Mouse (Mus musculus) forebrain, embryonic 13.5 days (tissue): ENCODE measurements around the gene Pld2. TPM values are rescaled to one million over a fixed set of nuclear protein-coding genes. Genes with fewer than 3 reads are reported as not detected.
"Not testable (repeated sequence)": the region's sequence is repeated elsewhere in the genome, so short reads cannot be mapped to it uniquely, and the experiment has no call there.

Experiments
- ATAC-seq: fragments of 200-750 bp; cut with Nextera tagmentation; 2 replicates; pipeline ENCODE4 v1.8.0; 2017
- H3K27ac ChIP-seq: fragments of 300-500 bp; sonication (generic); 2 replicates; pipeline ENCODE4 v1.5.1; 2015; ENCODE audit warnings: inconsistent platforms, mild to moderate bottlenecking, moderate library complexity
- H3K27me3 ChIP-seq: fragments of 300-500 bp; sonication (generic); 2 replicates; pipeline ENCODE4 v1.6.1; 2015; ENCODE audit warnings: mild to moderate bottlenecking, inconsistent platforms
- H3K36me3 ChIP-seq: fragments of 300-500 bp; sonication (generic); 2 replicates; pipeline ENCODE4 v1.6.1; 2015; ENCODE audit warnings: mild to moderate bottlenecking, inconsistent platforms; ENCODE audit not compliant: poor library complexity, severe bottlenecking
- H3K4me1 ChIP-seq: fragments of 300-500 bp; sonication (generic); 2 replicates; pipeline ENCODE4 v1.6.1; 2015; ENCODE audit warnings: inconsistent platforms
- H3K4me2 ChIP-seq: fragments of 300-500 bp; sonication (generic); 2 replicates; pipeline ENCODE4 v1.6.1; 2015; ENCODE audit warnings: inconsistent platforms, mild to moderate bottlenecking, moderate library complexity
- H3K4me3 ChIP-seq: fragments of 300-500 bp; sonication (generic); 2 replicates; pipeline ENCODE4 v1.5.1; 2015; ENCODE audit warnings: mild to moderate bottlenecking, inconsistent platforms
- H3K9ac ChIP-seq: fragments of 300-500 bp; sonication (generic); 2 replicates; pipeline ENCODE4 v1.6.1; 2015; ENCODE audit warnings: mild to moderate bottlenecking, inconsistent platforms
- H3K9me3 ChIP-seq: fragments of 300-500 bp; sonication (generic); replicated peaks from 2 replicates; pipeline ENCODE4 v1.6.1; 2016; ENCODE audit warnings: inconsistent platforms
- WGBS: fragments of 180-500 bp; shearing (Covaris S2); methylation state at CpG from one replicate; pipeline ENCODE4 v1.1.7; 2015; 5-methylcytosine and 5-hydroxymethylcytosine counted together
- polyA plus RNA-seq: library from polyadenylated mRNA; unstranded; fragments of >200 nt; fragmentation: Nextera tagmentation; extraction: Ambion mirVana; gene quantifications from 2 replicates; pipeline ENCODE4 v1.2.1, GENCODE M21; 2015

The Pld2 gene
- polyA plus RNA-seq, 1 experiment from 2014 or later: 2.9 TPM

GRCm38 (mm10) chr11:70531065-70531464 is 8.8 kb upstream of the Pld2 start:
- H3K9me3 ChIP-seq, H3K4me3 ChIP-seq, H3K9ac ChIP-seq, H3K27ac ChIP-seq, H3K4me2 ChIP-seq, ATAC-seq, H3K27me3 ChIP-seq: not testable (repeated sequence)
- Histone ChIP-seq H3K36me3 (peaks cover 30% of the 10 kb centered on the region), H3K4me1 (peaks cover 12% of the 10 kb centered on the region)
- WGBS: 78% methylated on average over 2 of the region's 2 CpGs

GRCm38 (mm10) chr11:70532839-70533238 is 7.0 kb upstream of the Pld2 start, which contains the start of gene Gm40193:
TSS of gene Gm40193 (minus strand) at chr11:70532939.
- H3K9me3 ChIP-seq: no peaks in the 10 kb centered on the region
- H3K4me3 ChIP-seq: no peak within 1 kb of the TSS
- no peaks in the 10 kb centered on the region for H3K4me1 ChIP-seq
- peaks cover 15% of the 10 kb centered on the region for H3K36me3 ChIP-seq
- WGBS: 77% methylated on average over 6 of the region's 6 CpGs
- no peak within 1 kb of the TSS for H3K9ac ChIP-seq
- no peak within 1 kb of the TSS for H3K4me2 ChIP-seq
- H3K27ac ChIP-seq: no peak within 1 kb of the TSS
- 0 out of 2 replicates have a peak, but pooled peaks cover 4% of the 10 kb centered on the region for H3K27me3 ChIP-seq
- no peak for ATAC-seq

GRCm38 (mm10) chr11:70539423-70539822 is 441 bp upstream of the Pld2 start:
- WGBS: 18% methylated on average over 9 of the region's 9 CpGs
- H3K27ac ChIP-seq: no peak overlapping the region

GRCm38 (mm10) chr11:70540928-70541327 is 1.1 kb downstream of the Pld2 start:
- Histone ChIP-seq H3K36me3 (no peaks in the 10 kb centered on the region), H3K27me3 (peaks cover 35% of the 10 kb centered on the region), H3K27ac (no peak overlapping the region), H3K4me3 (no peak overlapping the region), H3K9me3 (no peaks in the 10 kb centered on the region), H3K4me2 (peak overlapping the region; percentile 85), H3K4me1 (peaks cover 12% of the 10 kb centered on the region), H3K9ac (no peak overlapping the region)
- ATAC-seq: no peak
- 87% methylated on average over 7 of the region's 7 CpGs for WGBS

More at GRCm38 (mm10) chr11:70539423-70539822, 441 bp upstream of the Pld2 start:
- no peak for ATAC-seq
- peaks cover 35% of the 10 kb centered on the region for H3K27me3 ChIP-seq
- peak overlapping the region; percentile 52 for H3K4me3 ChIP-seq
- H3K4me2 ChIP-seq: peak overlapping the region; percentile 85
- H3K9ac ChIP-seq: peak overlapping the region; percentile 63
- H3K36me3 ChIP-seq: no peaks in the 10 kb centered on the region
- H3K9me3 ChIP-seq: no peaks in the 10 kb centered on the region
- peaks cover 12% of the 10 kb centered on the region for H3K4me1 ChIP-seq

- peak overlapping the region; percentile 85; the same call in 1 of the 2 replicates for H3K4me2 ChIP-seq
- H3K9me3 ChIP-seq: no peaks in the 10 kb centered on the region
- no peak overlapping the region for H3K4me3 ChIP-seq
- 70% methylated on average over 5 of the region's 5 CpGs for WGBS
- H3K27ac ChIP-seq: no peak overlapping the region
- H3K4me1 ChIP-seq: peaks cover 12% of the 10 kb centered on the region
- no peaks in the 10 kb centered on the region for H3K36me3 ChIP-seq
- no peak overlapping the region for H3K9ac ChIP-seq
- H3K27me3 ChIP-seq: peaks cover 35% of the 10 kb centered on the region
- no peak for ATAC-seq
These were observed 1.6 kb downstream of the Pld2 start for GRCm38 (mm10) chr11:70541415-70541814.

GRCm38 (mm10) chr11:70544496-70544895 is 4.6 kb downstream of the Pld2 start:
- 69% methylated on average over 7 of the region's 7 CpGs for WGBS
- H3K4me2 ChIP-seq: no peak overlapping the region
- no peaks in the 10 kb centered on the region for H3K36me3 ChIP-seq
- H3K27me3 ChIP-seq: peaks cover 22% of the 10 kb centered on the region
- no peak for ATAC-seq
- H3K9me3 ChIP-seq: no peaks in the 10 kb centered on the region
- no peak overlapping the region for H3K9ac ChIP-seq
- peaks cover 12% of the 10 kb centered on the region for H3K4me1 ChIP-seq
- H3K4me3 ChIP-seq: no peak overlapping the region
- H3K27ac ChIP-seq: no peak overlapping the region

- Histone ChIP-seq H3K36me3 (no peaks in the 10 kb centered on the region), H3K9me3 (no peaks in the 10 kb centered on the region), H3K27ac (no peak overlapping the region), H3K9ac (no peak overlapping the region), H3K4me1 (no peaks in the 10 kb centered on the region), H3K27me3 (no peaks in the 10 kb centered on the region), H3K4me2 (no peak overlapping the region), H3K4me3 (no peak overlapping the region)
- 84% methylated on average over 8 of the region's 8 CpGs for WGBS
- ATAC-seq: no peak
These were observed 11.7 kb downstream of the Pld2 start for GRCm38 (mm10) chr11:70551526-70551925.

GRCm38 (mm10) chr11:70553940-70554339 is 14.1 kb downstream of the Pld2 start:
- no peaks in the 10 kb centered on the region for H3K9me3 ChIP-seq
- ATAC-seq: no peak
- WGBS: 33% methylated on average over 7 of the region's 7 CpGs

GRCm38 (mm10) chr11:70557545-70557944 is 17.7 kb downstream of the Pld2 start:
- Histone ChIP-seq H3K27me3 (no peaks in the 10 kb centered on the region), H3K36me3 (no peaks in the 10 kb centered on the region), H3K4me2 (no peak overlapping the region), H3K9me3 (no peaks in the 10 kb centered on the region), H3K4me3 (no peak overlapping the region), H3K4me1 (peaks cover 7% of the 10 kb centered on the region), H3K9ac (no peak overlapping the region), H3K27ac (no peak overlapping the region)
- WGBS: 91% methylated on average over 9 of the region's 9 CpGs
- ATAC-seq: no peak

More at GRCm38 (mm10) chr11:70553940-70554339, 14.1 kb downstream of the Pld2 start:
- H3K4me1 ChIP-seq: no peaks in the 10 kb centered on the region
- no peak overlapping the region for H3K4me3 ChIP-seq
- H3K4me2 ChIP-seq: no peak overlapping the region
- no peaks in the 10 kb centered on the region for H3K27me3 ChIP-seq
- no peaks in the 10 kb centered on the region for H3K36me3 ChIP-seq
- no peak overlapping the region for H3K27ac ChIP-seq
- no peak overlapping the region for H3K9ac ChIP-seq

GRCm38 (mm10) chr11:70561937-70562286 is 22.0 kb downstream of the Pld2 start:
- H3K4me1 ChIP-seq: peaks cover 38% of the 10 kb centered on the region
- no peaks in the 10 kb centered on the region for H3K27me3 ChIP-seq
- peak overlapping the region; percentile 92 for H3K9ac ChIP-seq
- peak overlapping the region; percentile 86 for H3K27ac ChIP-seq
- peak overlapping the region; percentile 82 for H3K4me2 ChIP-seq
- 0% methylated on average over 2 of the region's 2 CpGs for WGBS
- no peak for ATAC-seq
- H3K36me3 ChIP-seq: no peaks in the 10 kb centered on the region
- H3K4me3 ChIP-seq: peak overlapping the region; percentile 90
- no peaks in the 10 kb centered on the region for H3K9me3 ChIP-seq

- peak within 1 kb of the TSS; percentile 92 for H3K9ac ChIP-seq
- peak within 1 kb of the TSS; percentile 82 for H3K4me2 ChIP-seq
- peak within 1 kb of the TSS; percentile 90 for H3K4me3 ChIP-seq
- ATAC-seq: peak; percentile 93
- no peaks in the 10 kb centered on the region for H3K9me3 ChIP-seq
- H3K4me1 ChIP-seq: peaks cover 40% of the 10 kb centered on the region
- peak within 1 kb of the TSS; percentile 86 for H3K27ac ChIP-seq
- WGBS: under 1% methylated on average over 29 of the region's 57 CpGs
- no peaks in the 10 kb centered on the region for H3K36me3 ChIP-seq
- H3K27me3 ChIP-seq: no peaks in the 10 kb centered on the region
These were observed 22.6 kb downstream of the Pld2 start, which contains the start of gene Mink1 for GRCm38 (mm10) chr11:70562287-70562994. TSS of gene Mink1 (plus strand) at chr11:70562881.

- Histone ChIP-seq H3K9ac (peak overlapping the region; percentile 92), H3K27me3 (no peaks in the 10 kb centered on the region), H3K4me3 (peak overlapping the region; percentile 90), H3K27ac (peak overlapping the region; percentile 86), H3K9me3 (no peaks in the 10 kb centered on the region), H3K36me3 (no peaks in the 10 kb centered on the region), H3K4me2 (peak overlapping the region; percentile 82), H3K4me1 (peaks cover 40% of the 10 kb centered on the region)
- no peak; the same call in none of the 2 replicates for ATAC-seq
- 0% methylated on average over 17 of the region's 31 CpGs for WGBS
These were observed 23.2 kb downstream of the Pld2 start for GRCm38 (mm10) chr11:70562995-70563469.
